Mouse (Mus musculus) midbrain, embryonic 10.5 days (tissue): ENCODE measurements around the gene Tepsin. TPM values are rescaled to one million over a fixed set of nuclear protein-coding genes. Genes with fewer than 3 reads are reported as not detected.
A peak's percentile ranks its signal among the peaks of the same experiment; 100 is the strongest.

Experiments used
- DNase-seq: peaks from one replicate; pipeline ENCODE4 v3.0.0-alpha.2; 2017; ENCODE audit warnings: low spot score
- H3K27ac ChIP-seq: fragments of 300-500 bp; sonication (generic); replicated peaks from 2 replicates; pipeline ENCODE4 v1.5.1; 2016; ENCODE audit warnings: mild to moderate bottlenecking
- H3K27me3 ChIP-seq: fragments of 300-500 bp; sonication (generic); 2 replicates; pipeline ENCODE4 v1.6.1; 2016; ENCODE audit warnings: low read depth, mild to moderate bottlenecking; ENCODE audit not compliant: poor library complexity, severe bottlenecking
- H3K36me3 ChIP-seq: fragments of 300-500 bp; sonication (generic); 2 replicates; pipeline ENCODE4 v1.6.1; 2016; ENCODE audit warnings: mild to moderate bottlenecking, moderate library complexity
- H3K4me1 ChIP-seq: fragments of 300-500 bp; sonication (generic); 2 replicates; pipeline ENCODE4 v1.6.1; 2016
- H3K4me3 ChIP-seq: fragments of 300-500 bp; sonication (generic); 2 replicates; pipeline ENCODE4 v1.5.1; 2016; ENCODE audit warnings: mild to moderate bottlenecking, moderate library complexity
- H3K9me3 ChIP-seq: fragments of 300-500 bp; sonication (generic); replicated peaks from 2 replicates; pipeline ENCODE4 v1.6.1; 2016; ENCODE audit warnings: mild to moderate bottlenecking
- WGBS: fragments of 180-500 bp; shearing (Covaris S2); methylation state at CpG from one replicate; pipeline ENCODE4 v1.1.7; 2016; 5-methylcytosine and 5-hydroxymethylcytosine counted together
- microRNA-seq: library from miRNA; unstranded; fragments of <30 nt; microRNA quantifications from one replicate; pipeline ENCODE4, GENCODE M21; 2017
- polyA plus RNA-seq: library from polyadenylated mRNA; unstranded; fragments of >200 nt; fragmentation: Nextera tagmentation; extraction: Ambion mirVana; gene quantifications from 2 replicates; pipeline ENCODE4 v1.2.1, GENCODE M21; 2016

The Tepsin gene
- polyA plus RNA-seq, 1 experiment from 2014 or later, result 21.2 TPM

DNA sequence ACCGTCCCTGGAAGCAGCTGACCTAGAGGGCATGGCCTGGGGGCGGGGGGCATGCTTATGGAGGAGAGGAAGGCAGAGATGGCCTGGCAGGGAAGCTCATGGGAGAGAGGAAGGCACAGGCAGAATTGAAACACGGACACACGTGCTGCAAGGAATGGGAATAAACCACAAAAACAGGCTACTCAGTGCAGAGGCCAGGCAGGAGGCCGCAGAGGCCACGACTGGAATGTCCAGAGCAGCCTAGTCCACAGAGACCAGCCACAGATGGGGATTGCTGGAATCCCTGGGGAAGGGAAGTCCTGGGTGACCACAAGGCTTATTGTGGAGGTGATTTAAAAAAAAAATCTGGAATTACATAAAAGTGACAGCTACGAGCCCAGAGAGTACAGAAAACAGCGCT, 49.5 kb downstream of the Tepsin start:
- Histone ChIP-seq H3K36me3 (no peaks in the 10 kb centered on the region), H3K9me3 (no peaks in the 10 kb centered on the region), H3K4me1 (peaks cover 54% of the 10 kb centered on the region), H3K27me3 (peaks cover 70% of the 10 kb centered on the region), H3K27ac (no peak overlapping the region), H3K4me3 (no peak overlapping the region)
- DNase-seq, result no peak
- WGBS, result 79% methylated on average over 8 of the region's 8 CpGs

DNA sequence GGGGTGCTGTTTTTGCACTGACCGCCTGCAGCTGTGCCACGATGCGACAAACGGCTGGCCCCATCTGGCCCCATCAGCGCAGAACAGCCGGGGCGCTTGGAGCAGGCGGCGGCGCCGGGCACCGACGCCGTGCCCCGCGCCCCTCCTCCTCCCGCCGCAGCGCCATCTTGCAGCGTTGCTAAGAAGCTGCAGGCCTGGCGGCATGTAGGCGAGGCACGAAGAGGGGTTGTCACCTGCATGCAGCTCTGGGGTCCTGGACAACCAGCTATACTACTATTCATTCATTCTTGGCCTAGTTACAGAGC, 50.3 kb downstream of the Tepsin start:
- H3K36me3 ChIP-seq, result no peaks in the 10 kb centered on the region
- H3K4me3 ChIP-seq, result peak overlapping the region; percentile 79
- no peaks in the 10 kb centered on the region for H3K9me3 ChIP-seq
- peaks cover 56% of the 10 kb centered on the region for H3K4me1 ChIP-seq
- peak overlapping the region; percentile 87 for H3K27ac ChIP-seq
- peaks cover 70% of the 10 kb centered on the region for H3K27me3 ChIP-seq
- DNase-seq, result peak; percentile 50
- WGBS, result 1% methylated on average over 23 of the region's 23 CpGs

DNA sequence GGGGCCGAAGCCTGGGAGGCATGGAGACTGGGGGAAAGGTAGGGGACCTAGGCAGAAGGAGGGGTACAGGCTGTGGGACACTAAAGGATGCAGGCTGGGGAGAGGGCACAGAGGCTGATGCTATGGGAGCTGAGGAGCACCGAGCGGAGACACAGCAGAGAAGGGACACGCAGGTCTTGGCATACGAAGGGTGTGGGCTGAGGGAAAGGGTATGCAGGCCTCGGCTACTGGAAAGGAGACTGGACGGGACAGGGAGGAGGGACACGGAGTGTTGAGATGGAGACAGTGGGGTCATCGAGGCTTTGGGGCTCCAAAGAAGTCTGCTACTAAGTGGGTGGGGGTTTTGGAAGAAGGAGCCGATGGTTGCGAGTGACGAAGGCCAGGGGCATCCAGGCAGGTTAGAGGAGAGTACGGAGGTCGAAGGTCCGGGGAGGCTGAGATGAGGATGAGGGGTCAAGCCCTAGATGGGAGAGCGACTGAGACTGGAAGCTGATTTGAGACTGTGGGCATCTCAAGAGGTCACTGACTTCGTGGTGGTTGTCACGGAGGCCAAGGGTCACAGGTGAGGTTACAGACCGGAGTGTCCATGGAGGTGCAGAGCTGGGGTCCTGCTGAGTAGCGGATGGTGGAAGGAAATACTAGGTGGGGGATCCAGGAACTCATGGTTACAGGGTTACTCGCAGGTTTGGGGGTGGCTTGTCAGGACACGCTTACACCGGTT, 50.8 kb downstream of the Tepsin start:
- DNase-seq, result peak; percentile 48
- Histone ChIP-seq H3K4me3 (peak overlapping the region; percentile 79), H3K36me3 (no peaks in the 10 kb centered on the region), H3K27me3 (peaks cover 70% of the 10 kb centered on the region), H3K9me3 (no peaks in the 10 kb centered on the region), H3K4me1 (peaks cover 56% of the 10 kb centered on the region), H3K27ac (peak overlapping the region; percentile 87)
- 8% methylated on average over 23 of the region's 23 CpGs for WGBS

DNA sequence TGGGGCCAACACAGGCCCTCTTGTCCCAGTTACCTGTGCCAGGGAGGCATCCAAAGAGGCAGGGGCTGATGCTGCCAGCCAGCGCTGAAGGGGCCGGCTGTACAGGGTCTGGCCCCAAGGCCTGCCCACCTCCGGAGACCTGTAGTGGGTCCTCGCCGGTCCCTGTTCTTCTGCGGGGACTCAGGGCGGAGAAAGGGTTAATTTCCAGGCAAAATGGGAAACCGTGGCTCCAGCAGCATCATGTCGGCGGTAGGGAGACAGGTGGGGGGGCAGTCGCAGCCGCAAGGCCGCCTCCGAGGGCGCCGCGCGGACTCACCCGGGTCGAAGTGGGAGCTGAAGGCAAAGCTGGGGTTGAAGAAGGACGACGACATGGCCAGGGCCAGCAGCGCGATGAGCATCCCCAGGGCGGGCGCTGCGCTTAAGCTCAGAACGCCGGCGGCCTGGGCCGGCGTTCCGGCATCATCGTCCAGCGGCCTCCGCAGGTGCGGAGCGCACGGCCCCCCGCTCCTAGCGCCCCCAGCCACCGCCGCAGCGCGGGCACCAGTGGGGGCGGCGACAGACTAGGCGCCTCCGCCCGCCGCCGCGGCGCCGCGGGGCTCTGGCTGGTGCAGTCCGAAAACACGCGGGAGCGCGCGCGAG, 51.9 kb downstream of the Tepsin start, which contains the start of gene Aatk:
Gene Aatk (minus strand): TSS at position 615 of the 639 bp plus-strand sequence.
- Histone ChIP-seq H3K4me3 (peak within 1 kb of the TSS; percentile 79), H3K36me3 (no peaks in the 10 kb centered on the region), H3K4me1 (peaks cover 59% of the 10 kb centered on the region), H3K9me3 (no peaks in the 10 kb centered on the region), H3K27ac (peak within 1 kb of the TSS; percentile 87), H3K27me3 (peaks cover 70% of the 10 kb centered on the region)
- WGBS, result 1% methylated on average over 63 of the region's 63 CpGs
- peak; percentile 57 for DNase-seq

DNA sequence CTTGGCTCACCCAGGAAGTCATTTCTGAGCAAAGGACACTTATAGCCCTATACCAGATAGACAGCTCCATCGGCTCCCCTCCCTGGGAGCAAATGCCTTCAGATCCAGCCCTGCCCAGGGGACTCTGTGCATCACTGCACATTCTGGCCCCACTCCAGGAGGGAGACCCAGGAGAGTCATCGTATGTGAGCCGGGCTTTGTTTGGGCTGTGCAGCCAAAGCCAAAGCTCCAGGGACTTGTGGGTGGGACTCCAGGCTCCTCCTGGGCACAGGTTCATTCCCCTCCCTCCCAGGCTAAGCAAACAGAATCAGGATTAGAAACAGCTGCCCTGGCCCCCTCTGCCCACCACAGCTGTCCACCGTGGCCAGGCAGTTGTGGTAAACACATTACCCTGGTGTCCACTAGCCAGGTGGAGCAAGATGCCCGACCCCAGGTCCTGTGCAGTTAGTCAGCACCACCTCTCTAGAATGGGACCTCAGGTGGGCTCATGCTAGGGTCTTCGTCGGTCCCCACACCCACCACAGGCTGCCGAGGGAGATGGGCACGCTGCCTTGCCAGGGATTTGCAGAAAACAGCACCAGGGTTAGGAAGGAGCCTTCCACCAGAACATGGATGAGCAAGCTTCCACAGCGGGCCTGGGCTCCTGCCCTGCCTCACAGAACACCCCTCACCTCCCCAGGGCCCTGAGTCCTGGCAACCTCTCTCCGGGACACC, 52.5 kb downstream of the Tepsin start:
- 52% methylated on average over 11 of the region's 11 CpGs for WGBS
- H3K27me3 ChIP-seq, result peaks cover 68% of the 10 kb centered on the region
- peak overlapping the region; percentile 87 for H3K27ac ChIP-seq
- H3K9me3 ChIP-seq, result no peaks in the 10 kb centered on the region
- H3K36me3 ChIP-seq, result no peaks in the 10 kb centered on the region
- no peak for DNase-seq
- peak overlapping the region; percentile 79 for H3K4me3 ChIP-seq
- peaks cover 60% of the 10 kb centered on the region for H3K4me1 ChIP-seq

DNA sequence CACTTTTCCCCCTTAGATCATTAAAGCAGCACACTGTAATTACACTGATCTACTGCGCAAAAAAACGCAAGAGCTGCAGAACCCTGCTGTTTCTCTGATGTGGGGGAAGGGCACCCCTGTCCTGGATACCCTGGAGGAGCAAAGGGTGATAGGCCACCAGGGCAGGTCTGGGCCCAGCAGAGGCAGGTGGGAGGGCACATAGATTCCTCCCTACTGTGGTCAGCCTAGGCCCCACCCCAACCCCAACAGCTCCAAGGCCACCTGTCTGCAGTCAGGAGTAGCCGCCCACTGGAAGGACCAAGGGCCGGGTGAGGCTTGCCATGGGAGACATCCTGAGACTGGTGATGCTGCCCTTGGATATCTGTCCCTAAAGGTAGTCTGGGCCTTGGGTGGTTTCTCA, 53.2 kb downstream of the Tepsin start:
- H3K4me3 ChIP-seq, result no peak overlapping the region
- no peak for DNase-seq
- H3K36me3 ChIP-seq, result no peaks in the 10 kb centered on the region
- H3K4me1 ChIP-seq, result peaks cover 60% of the 10 kb centered on the region
- H3K27ac ChIP-seq, result no peak overlapping the region
- H3K9me3 ChIP-seq, result no peaks in the 10 kb centered on the region
- H3K27me3 ChIP-seq, result peaks cover 61% of the 10 kb centered on the region
- WGBS, result 62% methylated on average over 4 of the region's 4 CpGs

DNA sequence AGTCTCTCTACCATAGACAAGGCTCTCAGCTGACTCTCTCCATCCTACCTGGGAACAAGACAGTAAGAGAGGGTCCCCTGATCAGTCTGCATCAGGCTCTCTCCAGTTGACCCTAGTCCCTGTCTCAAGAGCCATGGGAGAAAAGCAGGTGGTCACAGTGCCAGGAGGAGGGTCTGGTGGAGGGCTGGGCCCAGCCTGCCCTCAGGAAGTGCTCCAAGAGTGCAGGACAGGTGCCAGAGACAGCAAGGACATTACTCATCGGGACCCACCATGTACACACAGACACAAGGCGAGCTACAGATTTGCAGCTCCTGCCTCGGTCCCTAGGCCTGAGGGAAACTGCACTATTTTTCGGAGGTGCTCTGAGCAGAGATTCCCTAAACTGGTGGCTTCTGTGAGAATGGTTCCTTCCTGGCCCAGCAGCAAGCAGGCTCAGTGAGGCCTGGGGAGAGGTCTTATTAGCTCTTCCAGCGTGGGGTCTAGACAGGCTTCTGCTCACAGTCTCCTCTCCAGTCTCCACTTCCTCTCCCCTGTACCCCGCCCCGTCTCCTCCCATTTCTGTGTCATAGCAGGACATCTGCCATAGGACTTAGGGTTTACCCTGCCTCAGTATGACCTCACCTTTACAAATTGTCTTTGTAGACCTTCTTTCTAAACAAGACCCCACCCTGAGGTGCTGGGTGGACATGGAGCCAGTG, 56.2 kb downstream of the Tepsin start:
- Histone ChIP-seq H3K36me3 (no peaks in the 10 kb centered on the region), H3K9me3 (no peaks in the 10 kb centered on the region), H3K4me3 (no peak overlapping the region), H3K27me3 (peaks cover 32% of the 10 kb centered on the region), H3K4me1 (peaks cover 48% of the 10 kb centered on the region), H3K27ac (peak overlapping the region; percentile 52)
- DNase-seq, result no peak
- 86% methylated on average over 7 of the region's 7 CpGs for WGBS

DNA sequence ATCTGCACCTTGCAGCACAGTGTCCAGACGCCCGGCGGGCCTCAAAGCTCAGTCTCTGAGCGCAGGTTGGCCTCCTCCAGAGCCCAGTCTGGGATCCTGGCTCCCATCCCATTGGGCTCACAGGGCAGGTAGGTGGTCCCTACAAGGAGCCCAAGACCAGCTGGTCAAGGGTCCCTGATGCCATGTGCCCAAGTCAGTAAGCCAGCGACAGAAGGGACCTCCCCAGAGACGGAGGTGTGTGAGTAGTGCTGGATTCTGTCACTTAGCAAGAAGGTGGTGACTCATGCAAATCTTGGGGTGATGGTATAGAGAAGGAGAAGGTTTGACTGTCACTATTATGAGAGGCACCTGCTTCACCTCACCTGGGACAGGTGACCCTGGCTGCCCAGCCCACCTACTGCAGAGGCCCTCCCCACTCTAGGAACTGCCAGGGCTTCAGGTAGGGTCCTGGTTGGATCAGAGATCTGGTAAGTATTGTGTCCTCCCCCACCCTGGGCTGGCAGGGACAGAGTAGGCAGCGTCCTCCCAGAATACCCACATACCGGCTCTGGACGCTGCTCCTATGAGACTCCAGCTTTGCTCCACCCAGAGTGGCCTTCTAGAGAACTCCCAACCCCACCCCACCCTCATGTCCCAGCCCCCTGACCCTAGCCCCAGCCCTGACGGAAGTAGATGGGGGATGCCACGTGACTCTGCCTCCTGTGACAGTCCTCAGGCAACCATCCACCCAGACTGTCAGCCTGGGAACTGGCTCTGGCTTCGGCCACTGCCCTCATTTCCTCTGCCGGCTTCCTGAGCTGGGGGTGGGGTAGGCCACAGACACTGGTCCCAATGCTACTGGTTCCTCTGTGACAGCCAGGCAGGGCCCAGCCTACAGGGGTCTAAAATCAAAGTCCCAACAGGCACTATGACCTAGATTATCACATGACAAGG, 57.1 kb downstream of the Tepsin start:
- peaks cover 40% of the 10 kb centered on the region for H3K4me1 ChIP-seq
- H3K4me3 ChIP-seq, result no peak overlapping the region
- H3K27me3 ChIP-seq, result peaks cover 24% of the 10 kb centered on the region
- DNase-seq, result no peak
- H3K36me3 ChIP-seq, result no peaks in the 10 kb centered on the region
- 73% methylated on average over 13 of the region's 13 CpGs for WGBS
- H3K9me3 ChIP-seq, result no peaks in the 10 kb centered on the region
- peak overlapping the region; percentile 52 for H3K27ac ChIP-seq

Small RNA genes lying within 50 kb of the gene (microRNA-seq; reads per million reads assigned to microRNA genes)
- not detected for gene Gm25948

Other genes starting within 250 kb of the Tepsin start
- gene Chmp6, start 185.3 kb downstream of the Tepsin start, polyA plus RNA-seq, result 116 and 118 TPM in 2 replicates
- 9.4 and 11.3 TPM in 2 replicates for gene Baiap2, start 156.0 kb downstream of the Tepsin start, polyA plus RNA-seq
- gene Aatk, start 51.6 kb downstream of the Tepsin start, polyA plus RNA-seq, result 1.2 and 1.9 TPM in 2 replicates
- gene Cep131, start 11.9 kb downstream of the Tepsin start, polyA plus RNA-seq, result 38.1 and 45.9 TPM in 2 replicates
- gene Ndufaf8, start 197 bp upstream of the Tepsin start, polyA plus RNA-seq, result 89.7 and 91.0 TPM in 2 replicates
- 87.1 and 97.9 TPM in 2 replicates for gene Slc38a10, start 52.6 kb upstream of the Tepsin start, polyA plus RNA-seq
- gene Bahcc1, start 134.2 kb upstream of the Tepsin start, polyA plus RNA-seq, result 14.3 and 16.6 TPM in 2 replicates
- 2,836 and 2,964 TPM in 2 replicates for gene Actg1, start 249.8 kb upstream of the Tepsin start, polyA plus RNA-seq